Mouse (Mus musculus): ENCODE measurements at regions not wholly inside any gene's neighbourhood (a gene's known extent, or its start where the extent isn't known, plus 50 kb on each side); places are given as distances from the start of the nearest gene placed in this dataset.

DNA sequence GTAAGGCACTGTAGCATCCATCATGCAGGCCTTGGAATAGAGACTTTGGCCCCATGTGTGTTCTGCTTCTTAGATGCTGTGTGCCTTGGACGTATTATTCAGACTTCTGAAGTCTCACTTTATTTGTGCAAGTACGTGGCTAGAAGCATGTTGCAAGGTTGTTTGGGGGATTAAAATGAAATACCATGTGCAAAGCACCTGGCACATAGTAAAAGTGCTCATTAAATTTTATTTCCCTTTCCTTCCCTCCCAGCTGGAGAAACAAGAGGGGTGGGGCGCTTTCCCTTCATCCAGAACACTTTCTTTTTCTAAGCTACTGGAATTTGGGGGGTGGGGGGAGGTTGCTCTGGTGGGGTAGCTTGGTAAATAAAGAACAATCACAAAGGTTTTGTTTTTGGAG lies 248.7 kb upstream of the Smim15 start:
- TF ChIP-seq GATA1 (IDR thresholded peaks at IDR 0.05; ENCODE audit: low read length) = no peak

DNA sequence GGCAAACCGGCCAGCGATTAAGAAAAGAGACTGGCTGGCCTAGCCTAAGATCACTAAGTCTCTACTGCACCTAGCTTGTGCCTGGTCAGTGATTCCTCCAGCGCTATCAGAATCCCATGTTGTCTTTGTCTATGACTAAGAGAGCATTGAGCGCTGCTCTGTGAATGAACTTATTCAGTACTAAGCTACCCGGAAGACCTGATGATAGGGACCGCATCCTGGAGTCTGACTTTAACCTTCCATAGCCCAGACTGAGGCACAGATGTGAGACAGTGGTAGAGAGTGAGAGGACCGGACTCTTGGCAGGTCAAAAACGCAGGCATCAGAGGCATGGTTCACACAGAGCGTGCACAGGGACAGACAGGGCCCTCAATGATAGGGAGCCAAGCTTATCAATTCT lies 252.5 kb upstream of the Smim15 start:
- no peak for TF ChIP-seq GATA1 (IDR thresholded peaks at IDR 0.05; ENCODE audit: low read length)

DNA sequence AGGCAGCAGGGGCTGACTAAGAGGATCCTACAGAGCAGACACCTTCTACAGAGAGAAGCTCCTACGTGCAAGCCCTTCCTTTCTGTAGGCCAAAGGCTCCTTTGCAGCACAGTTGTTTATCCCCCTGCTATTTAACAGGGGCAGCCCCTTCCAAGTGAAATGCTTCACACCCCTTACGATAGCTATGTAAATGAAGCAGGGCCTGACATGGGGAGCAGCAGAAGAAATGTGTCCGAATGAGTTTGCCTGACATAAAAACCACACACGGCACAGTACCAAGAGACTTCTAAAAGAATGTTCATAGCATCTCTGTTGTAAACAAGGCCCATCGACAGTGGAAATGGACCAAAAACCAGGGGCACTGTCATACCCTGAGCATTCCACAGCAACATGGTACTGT lies 259.3 kb upstream of the Smim15 start:
- no peak for TF ChIP-seq GATA1 (IDR thresholded peaks at IDR 0.05; ENCODE audit: low read length)

DNA sequence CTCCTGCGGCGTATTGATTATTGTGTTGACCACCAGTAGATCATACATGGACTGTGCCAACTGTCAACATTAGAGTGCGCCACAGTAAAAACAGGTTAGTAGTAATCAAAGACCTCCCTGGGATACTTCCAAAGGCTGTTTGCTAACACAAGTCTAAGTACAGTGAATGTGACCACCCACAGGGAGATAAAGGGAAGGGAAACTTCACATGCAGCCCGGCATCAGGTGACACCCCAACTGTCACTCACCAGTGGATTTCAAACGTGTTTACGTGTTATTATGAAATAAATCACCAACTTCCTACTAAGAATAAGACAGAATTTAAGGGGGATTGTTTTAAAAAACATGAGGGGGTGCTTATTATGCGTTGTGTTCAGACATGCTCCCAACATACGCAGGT lies 262.5 kb upstream of the Smim15 start:
- TF ChIP-seq GATA1 (IDR thresholded peaks at IDR 0.05; ENCODE audit: low read length) = no peak

DNA sequence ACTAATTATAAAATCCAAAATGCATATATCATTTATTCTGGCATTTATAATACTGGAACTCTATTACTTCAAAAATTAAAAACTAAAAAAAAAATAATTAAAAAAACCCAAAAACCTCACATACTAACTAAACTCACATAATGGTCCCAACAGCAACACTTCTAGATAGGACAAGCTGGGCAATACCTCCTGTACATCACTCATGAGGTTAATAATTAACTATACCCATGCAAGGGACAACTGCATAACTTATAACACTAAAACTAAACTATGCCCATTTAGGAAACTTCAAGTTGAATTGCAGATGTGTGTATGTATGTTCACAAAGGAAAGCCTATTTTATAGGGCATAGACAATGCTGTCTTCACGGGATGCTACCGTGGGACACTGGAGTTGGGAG lies 263.0 kb upstream of the Smim15 start:
- no peak for TF ChIP-seq GATA1 (IDR thresholded peaks at IDR 0.05; ENCODE audit: low read length)

DNA sequence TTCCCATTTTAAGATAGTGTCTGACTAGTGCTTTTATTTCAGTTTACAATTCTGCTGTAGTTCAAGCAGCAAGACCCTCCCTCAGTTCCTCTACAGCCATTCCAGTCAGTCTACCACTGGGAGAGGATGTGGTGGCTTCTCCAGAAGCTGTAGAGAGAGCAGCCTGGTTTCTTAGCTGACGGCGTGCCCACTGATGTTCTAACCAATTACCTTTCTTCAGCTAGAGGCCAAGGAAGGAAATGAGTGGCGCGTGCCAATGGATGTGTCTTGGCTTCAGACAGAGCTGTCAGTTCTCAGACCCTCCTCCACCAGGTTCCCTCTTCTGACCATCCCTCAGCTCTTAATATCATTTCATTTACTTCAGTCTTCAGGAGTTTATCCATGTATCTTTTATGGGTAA lies 264.7 kb upstream of the Smim15 start:
- no peak for TF ChIP-seq GATA1 (IDR thresholded peaks at IDR 0.05; ENCODE audit: low read length)

DNA sequence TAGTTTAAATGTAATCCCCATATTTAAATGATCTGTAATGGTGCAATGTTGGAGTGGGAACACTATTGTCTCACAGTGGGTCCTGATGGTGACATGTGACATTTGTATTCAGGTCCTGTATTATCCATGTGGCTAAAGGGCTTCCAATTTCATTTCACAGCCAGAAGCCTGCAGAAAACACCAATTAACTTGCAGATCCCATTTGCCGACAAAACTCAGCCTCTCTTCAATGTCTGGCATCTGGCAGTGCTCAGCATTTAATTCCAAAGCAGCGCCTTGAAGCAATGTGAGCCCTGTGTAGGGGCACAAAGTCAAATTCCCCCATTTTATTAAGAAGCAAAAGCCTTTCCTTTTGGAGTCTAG lies 277.0 kb upstream of the Smim15 start:
- no peak for TF ChIP-seq GATA1 (IDR thresholded peaks at IDR 0.05; ENCODE audit: low read length)

DNA sequence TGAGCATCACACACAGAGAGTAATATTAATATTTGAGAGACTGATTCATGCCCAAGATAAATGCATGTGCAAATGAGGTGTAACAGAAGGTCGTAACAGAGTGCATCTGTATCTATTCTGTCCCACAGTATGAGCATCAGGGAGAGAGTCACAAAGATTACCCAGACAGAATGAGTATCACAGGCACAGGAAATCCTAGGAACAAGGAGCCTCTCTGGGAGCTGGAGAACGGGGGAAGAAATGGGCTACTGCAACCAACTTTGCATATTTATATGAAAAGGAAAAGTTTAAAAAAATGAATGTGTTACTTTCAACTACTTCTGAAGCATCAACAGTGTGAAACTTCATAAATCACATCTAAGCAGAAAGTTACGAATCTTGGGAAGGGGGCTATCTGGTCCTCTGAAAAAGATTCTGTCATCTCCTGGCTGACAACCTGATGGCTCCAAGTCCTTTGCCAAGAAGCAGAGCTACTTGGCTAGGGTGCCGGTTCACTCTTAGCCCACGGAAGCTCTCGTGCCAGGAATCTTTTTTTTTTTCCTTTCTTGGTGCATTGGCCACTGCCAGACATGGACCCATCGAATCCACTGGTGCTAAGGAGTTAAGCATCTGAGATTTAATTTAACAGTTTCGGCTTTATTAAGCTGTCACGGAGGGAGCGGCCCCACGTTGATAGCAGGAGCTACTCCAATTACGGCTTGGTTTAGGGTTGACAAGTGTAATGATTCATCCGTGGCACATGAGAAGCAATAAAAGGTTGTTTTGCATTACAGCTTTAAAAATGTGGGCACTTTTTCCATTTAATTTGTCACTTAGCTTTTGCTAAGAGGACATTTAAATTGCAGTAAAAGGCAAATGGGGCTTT lies 277.6 kb upstream of the Smim15 start:
- TF ChIP-seq GATA1 (IDR thresholded peaks at IDR 0.05; ENCODE audit: low read length) = no peak

DNA sequence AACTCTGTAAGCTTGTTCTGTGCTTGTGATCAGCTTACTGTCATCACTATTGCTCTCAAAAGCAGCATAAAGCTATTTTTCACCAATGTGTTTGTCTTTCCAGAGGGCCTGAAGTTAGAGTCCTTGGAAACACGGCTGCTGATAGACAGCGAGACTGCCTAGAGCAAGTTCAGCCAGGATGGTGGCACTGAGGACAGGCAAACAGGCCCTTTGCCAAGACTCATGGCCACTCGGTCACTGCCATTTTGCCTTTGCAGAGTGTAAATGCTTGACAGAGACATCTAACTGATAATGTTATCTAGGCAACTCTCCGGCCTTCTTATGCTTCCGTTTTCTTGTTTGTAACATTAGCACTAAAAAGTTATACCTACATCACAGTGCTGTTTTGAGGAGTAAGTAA lies 280.3 kb upstream of the Smim15 start:
- TF ChIP-seq GATA1 (IDR thresholded peaks at IDR 0.05; ENCODE audit: low read length) = no peak

DNA sequence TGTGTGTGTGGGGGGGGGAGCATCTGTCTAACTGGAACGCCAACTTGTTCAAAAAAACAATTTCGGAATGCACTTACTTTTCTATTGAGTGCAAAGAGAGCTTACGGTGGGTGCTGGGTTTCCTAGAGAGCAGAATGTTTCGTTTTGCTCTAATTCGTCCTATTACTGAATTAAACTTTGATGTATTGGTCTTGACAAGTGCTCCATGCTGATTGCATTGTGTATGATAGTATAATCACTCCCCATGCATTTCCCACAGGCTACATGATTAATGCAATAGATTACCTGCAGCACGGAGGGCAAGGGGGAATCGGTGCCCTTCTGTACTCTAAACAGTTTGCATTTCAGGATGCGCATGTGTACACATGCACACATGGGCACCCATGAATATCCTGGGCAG lies 283.7 kb upstream of the Smim15 start:
- no peak for TF ChIP-seq GATA1 (IDR thresholded peaks at IDR 0.05; ENCODE audit: low read length)

DNA sequence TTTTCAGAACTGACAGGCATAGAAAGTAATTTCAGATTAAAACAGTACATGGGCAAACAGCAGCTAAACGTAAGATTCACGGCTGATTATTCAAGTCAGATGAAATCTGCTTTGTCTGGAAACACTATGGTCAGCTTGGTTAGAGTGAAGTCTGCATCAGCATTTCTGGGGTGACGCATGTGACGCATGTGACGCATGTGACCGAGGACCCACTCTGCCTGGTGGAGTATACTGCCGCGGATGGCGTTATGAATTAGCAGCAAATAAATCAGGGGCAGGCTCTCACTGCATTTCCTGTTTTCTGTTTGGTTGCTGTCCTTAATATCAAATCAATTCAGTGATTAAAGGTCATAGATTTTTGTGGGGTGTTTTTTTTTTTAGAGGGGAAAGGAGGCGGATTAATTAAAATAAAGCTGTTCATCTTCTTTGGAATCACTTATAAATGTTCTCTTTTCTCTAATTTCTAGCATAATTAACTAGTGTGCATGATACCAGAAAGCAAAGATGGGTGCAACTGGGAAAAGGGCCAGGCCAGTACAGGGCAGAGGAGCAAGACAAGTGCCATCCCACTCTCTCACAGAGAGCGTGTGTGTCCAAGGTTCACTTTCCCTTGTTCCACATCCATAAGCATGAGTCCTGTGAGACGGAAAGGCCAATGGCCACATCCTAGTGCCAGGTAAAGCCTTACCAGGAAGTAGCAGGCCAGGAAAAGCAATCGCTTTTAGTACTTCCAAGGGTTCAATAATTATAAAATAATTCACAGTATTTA lies 285.7 kb upstream of the Smim15 start:
- TF ChIP-seq GATA1 (IDR thresholded peaks at IDR 0.05; ENCODE audit: low read length) = no peak

DNA sequence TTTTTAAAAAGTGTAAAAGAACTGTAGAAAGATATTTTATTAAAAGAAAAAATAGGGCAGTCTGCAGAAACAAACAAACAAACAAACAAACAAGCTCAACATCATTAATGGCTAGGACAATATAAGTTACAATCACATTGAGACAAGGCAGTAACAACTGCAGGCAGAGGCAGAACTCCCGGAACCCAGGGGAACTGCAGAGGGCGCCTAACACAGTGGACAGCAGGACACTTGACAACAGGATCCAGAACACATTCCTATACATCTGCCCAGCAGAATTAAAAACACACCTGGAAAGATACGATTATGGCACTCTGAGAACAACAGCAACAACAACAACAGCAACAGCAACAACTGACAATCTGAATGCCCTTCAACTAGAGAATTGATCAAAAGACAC lies 291.5 kb upstream of the Smim15 start:
- no peak for TF ChIP-seq GATA1 (IDR thresholded peaks at IDR 0.05; ENCODE audit: low read length)

DNA sequence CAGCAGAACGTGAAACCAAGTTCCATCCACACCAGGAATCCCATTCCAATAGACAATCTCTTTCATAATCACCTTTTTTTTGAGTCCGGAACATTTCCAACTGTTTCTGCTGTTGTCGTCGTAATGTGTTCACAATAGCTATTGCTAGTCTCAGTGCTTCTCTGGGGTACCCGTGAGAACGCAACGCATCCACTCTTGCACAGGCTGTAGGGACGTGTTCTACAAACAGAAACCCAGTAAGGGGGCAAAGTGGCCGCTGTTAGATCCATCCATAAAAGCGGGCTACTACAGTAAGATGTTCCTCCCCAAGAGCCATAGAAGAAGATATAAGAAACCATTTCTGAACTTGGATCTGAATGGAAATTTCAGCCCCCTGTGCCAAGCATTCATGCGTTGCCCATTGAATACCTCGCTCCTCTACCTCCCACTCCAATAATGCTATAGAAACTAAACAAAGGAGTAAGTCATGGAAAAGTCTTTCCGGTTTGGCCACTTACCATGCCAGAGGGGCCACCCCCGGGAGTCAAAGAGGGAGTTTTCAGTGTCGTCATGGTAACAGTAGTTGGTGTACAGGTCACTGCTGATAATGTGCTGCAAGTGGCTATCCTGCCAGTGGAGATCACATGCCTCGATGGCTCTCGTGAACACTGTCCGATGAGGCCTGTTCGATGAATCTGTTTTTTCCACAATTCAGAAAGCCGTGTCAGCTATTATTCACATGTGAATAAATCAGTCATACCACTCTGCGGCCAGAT lies 300.6 kb upstream of the Smim15 start:
- TF ChIP-seq GATA1 (IDR thresholded peaks at IDR 0.05; ENCODE audit: low read length) = no peak

DNA sequence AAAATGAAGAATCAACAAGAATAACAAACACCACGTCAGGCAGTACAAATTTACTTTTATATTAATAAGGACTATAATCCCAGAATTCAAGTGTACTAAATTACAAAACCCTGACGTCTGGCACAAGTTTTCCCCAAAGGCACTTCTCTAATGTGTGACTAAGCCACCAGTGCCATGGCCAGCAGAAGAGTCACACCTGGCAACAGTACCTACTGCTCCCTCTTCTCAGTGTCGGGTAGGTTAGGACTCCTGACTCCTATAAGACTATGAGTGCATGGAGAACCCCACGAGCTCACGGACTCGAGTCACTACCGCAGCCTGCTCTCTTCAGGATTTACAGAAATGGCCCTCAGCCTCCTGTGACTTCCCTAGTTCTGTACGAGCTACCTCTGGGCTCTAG lies 307.7 kb upstream of the Smim15 start:
- no peak for TF ChIP-seq GATA1 (IDR thresholded peaks at IDR 0.05; ENCODE audit: low read length)

DNA sequence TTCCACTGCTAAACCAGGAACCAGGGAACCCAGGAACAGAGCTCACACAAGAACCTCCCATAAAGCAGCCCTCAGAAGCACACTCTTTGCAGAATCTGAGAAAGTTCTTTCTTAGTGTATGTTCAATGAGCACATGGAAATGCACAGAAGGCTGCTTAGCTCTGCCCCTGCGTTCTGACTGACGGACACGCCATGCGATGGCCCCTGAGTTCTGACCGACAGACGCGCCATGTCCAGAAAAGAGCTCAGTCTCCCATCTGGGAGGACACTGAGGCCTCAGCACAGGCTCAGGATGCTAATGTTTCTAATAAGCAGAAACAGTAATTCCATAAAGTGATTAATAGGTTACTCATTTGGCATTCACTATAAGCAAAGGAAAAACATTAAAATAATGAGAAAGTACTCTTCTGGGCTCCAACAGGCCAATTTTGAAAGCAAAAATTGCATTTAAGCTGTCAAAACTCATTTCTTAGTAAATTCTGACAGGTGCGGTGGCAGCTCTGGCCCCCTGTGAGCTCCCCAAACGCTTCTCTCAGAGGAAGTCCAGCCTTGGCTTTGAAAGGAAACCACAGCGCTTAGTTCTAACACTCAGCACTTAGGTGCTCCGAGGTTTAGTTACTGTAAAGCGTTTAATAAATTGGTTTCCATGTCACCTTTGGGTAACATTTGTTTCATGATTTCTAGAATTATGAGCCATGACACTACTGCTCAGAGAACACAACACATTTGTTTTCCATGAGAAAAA lies 309.9 kb upstream of the Smim15 start:
- no peak for TF ChIP-seq GATA1 (IDR thresholded peaks at IDR 0.05; ENCODE audit: low read length)

DNA sequence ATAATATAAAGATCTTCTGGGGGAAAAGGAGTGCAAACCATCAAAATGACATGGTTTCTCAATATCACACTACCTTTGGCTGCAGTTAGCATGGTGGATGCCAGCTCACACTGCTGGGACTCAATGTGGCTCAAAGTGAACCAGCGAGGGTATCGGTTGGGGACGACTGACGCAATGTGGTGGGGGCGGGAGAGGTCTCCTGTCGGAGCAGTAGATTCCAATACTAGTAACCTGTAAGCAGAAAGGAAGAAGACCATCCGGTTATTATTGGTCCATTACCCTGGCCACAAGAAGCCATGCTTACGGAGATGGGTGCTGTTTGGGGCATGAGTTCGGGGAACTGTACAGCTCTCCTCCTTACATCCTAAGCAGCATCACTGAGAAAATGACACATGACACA lies 313.3 kb upstream of the Smim15 start:
- no peak for TF ChIP-seq GATA1 (IDR thresholded peaks at IDR 0.05; ENCODE audit: low read length)
